Mouse (Mus musculus) liver, embryonic 14.5 days (tissue): ENCODE results near the gene Gm9821.

ENCODE experiments used
- CTCF ChIP-seq: IDR thresholded peaks from 2 replicates; pipeline ENCODE4 v1.5.1; 2016; ENCODE audit warnings: antibody characterized with exemption, low read depth, control low read depth
- EP300 ChIP-seq: IDR thresholded peaks from 2 replicates; pipeline ENCODE4 v1.6.1; 2016; ENCODE audit warnings: antibody characterized with exemption, low read depth

DNA sequence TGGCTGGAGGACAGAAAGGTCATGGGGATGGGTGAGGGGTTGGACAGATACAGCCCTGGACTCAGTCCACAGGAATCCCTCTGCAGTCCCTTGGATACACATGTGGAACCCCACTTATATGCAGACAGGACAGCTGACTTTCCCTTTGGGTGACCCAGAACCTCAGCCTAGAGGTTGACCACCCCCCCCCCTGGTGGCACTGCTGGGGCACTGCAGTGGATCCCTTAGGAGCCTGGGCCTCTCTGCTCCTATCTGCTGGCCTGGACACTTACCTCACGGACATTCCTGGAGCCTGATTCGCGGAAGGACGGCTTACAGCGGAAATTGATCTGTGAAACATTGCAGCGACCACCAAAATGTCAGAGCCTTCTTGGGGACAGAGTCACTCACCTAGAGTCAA lies 3.1 kb upstream of the Gm9821 start:
- TF ChIP-seq CTCF (peak; percentile 76), EP300 (no peak)
